Mouse (Mus musculus) bone marrow, adult 2 months (tissue): ENCODE measurements at regions not wholly inside any gene's neighbourhood (a gene's known extent, or its start where the extent isn't known, plus 50 kb on each side); places are given as distances from the start of the nearest gene placed in this dataset.

Experiments
- CTCF ChIP-seq: fragments of 200-500 bp; IDR thresholded peaks from 2 replicates; pipeline ENCODE4 v1.5.1; 2011; ENCODE audit warnings: low read length, control low read depth; ENCODE audit not compliant: control insufficient read depth, insufficient read depth
- POLR2A ChIP-seq: fragments of 200-500 bp; IDR thresholded peaks from 2 replicates; pipeline ENCODE4 v1.6.1; 2011; ENCODE audit warnings: low read depth, mild to moderate bottlenecking, control low read depth, low read length, borderline replicate concordance; ENCODE audit not compliant: control insufficient read depth

- TF ChIP-seq POLR2A (no peak), CTCF (no peak)
Measured at GRCm38 (mm10) chr10:120720061-120720460, 178.8 kb downstream of the Msrb3 start.
